Mouse (Mus musculus): ENCODE results near the gene Atg5. TPM values are rescaled to one million over a fixed set of nuclear protein-coding genes. Genes with fewer than 3 reads are reported as not detected.

Atg5 gene
- polyA plus RNA-seq (2014; fragmentation: Illumina TruSeq; extraction: RNeasy Lipid Tissue Mini Kit (QIAGEN cat#74804); ENCODE audit: low read depth, low replicate concordance), result 84.7 TPM

GRCm38 (mm10) chr10:44268145-44268860, at the start of gene Atg5:
Gene Atg5 (plus strand): TSS chr10:44268358.

Other genes with a start within 250 kb of the Atg5 start
- gene Crybg1, start 119.5 kb upstream of the Atg5 start, polyA plus RNA-seq (2014; fragmentation: Illumina TruSeq; extraction: RNeasy Lipid Tissue Mini Kit (QIAGEN cat#74804); ENCODE audit: low read depth, low replicate concordance), result 32.6 TPM